Mouse (Mus musculus) limb, embryonic 14.5 days (tissue): ENCODE measurements at regions not wholly inside any gene's neighbourhood (a gene's known extent, or its start where the extent isn't known, plus 50 kb on each side); places are given as distances from the start of the nearest gene placed in this dataset.

Experiments used
- ATAC-seq: fragments of 200-750 bp; cut with Nextera tagmentation; 2 replicates; pipeline ENCODE4 v1.8.0; 2017; ENCODE audit warnings: low read depth, moderate number of reproducible peaks, moderate TSS enrichment; ENCODE audit not compliant: low FRiP score
- DNase-seq: peaks from one replicate; pipeline ENCODE4 v3.0.0-alpha.2; 2015; ENCODE audit warnings: low spot score
- H3K27ac ChIP-seq: fragments of 300-500 bp; sonication (generic); replicated peaks from 2 replicates; pipeline ENCODE4 v1.5.1; 2014; ENCODE audit warnings: low read depth, mild to moderate bottlenecking, low read length, moderate library complexity, mixed read lengths
- H3K27me3 ChIP-seq: fragments of 300-500 bp; sonication (generic); 2 replicates; pipeline ENCODE4 v1.6.1; 2014; ENCODE audit warnings: low read length, mixed read lengths; ENCODE audit not compliant: control insufficient read depth, insufficient read depth
- H3K36me3 ChIP-seq: fragments of 300-500 bp; sonication (generic); 2 replicates; pipeline ENCODE4 v1.6.1; 2014; ENCODE audit warnings: mild to moderate bottlenecking, low read length, moderate library complexity, mixed read lengths; ENCODE audit not compliant: control insufficient read depth, insufficient read depth
- H3K4me1 ChIP-seq: fragments of 300-500 bp; sonication (generic); 2 replicates; pipeline ENCODE4 v1.6.1; 2014; ENCODE audit warnings: antibody characterized with exemption, low read length, mixed read lengths; ENCODE audit not compliant: control insufficient read depth, insufficient read depth
- H3K4me2 ChIP-seq: fragments of 300-500 bp; sonication (generic); replicated peaks from 2 replicates; pipeline ENCODE4 v1.6.1; 2014; ENCODE audit warnings: low read depth, mild to moderate bottlenecking, low read length, moderate library complexity; ENCODE audit not compliant: severe bottlenecking
- H3K4me3 ChIP-seq: fragments of 300-500 bp; sonication (generic); replicated peaks from 2 replicates; pipeline ENCODE4 v1.5.1; 2014; ENCODE audit warnings: low read length
- H3K9ac ChIP-seq: fragments of 300-500 bp; sonication (generic); 2 replicates; pipeline ENCODE4 v1.6.1; 2014; ENCODE audit warnings: mild to moderate bottlenecking, low read depth, low read length, moderate library complexity; ENCODE audit not compliant: severe bottlenecking
- H3K9me3 ChIP-seq: fragments of 300-500 bp; sonication (generic); 2 replicates; pipeline ENCODE4 v1.6.1; 2016; ENCODE audit warnings: low read length; ENCODE audit not compliant: control insufficient read depth
- POLR2A ChIP-seq: fragments of 200-500 bp; IDR thresholded peaks from 2 replicates; pipeline ENCODE4 v1.8.0; 2012; ENCODE audit warnings: inconsistent platforms, mild to moderate bottlenecking, moderate library complexity, borderline replicate concordance; ENCODE audit not compliant: insufficient read depth, insufficient read length; ENCODE audit errors: extremely low read depth
- WGBS: fragments of 180-500 bp; shearing (Covaris S2); extraction: QIAGEN DNeasy Blood & Tissue Kit; methylation state at CpG from one replicate; pipeline ENCODE4 v1.1.7; 2014; 5-methylcytosine and 5-hydroxymethylcytosine counted together

DNA sequence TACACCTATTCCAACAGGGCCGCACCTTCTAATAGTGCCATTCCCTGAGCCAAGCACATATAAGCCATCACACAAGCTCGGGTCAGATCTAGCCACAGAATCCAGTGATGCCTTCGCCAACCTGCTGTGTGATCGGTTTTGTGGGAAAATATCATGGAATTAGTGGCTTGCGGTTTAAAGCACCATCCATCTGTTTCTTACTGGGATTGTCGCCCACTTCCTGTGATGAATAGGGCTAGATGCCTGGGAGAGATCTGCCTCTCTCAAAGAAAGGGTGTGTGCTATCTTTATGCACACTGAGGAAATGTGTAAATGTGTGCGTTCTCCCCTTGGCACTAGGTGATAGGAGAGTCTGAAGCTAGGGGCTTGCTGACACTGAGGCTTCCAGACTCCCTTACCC is 154.5 kb upstream of the Smim23 start:
- H3K27me3 ChIP-seq = no peaks in the 10 kb centered on the region
- no peak overlapping the region for H3K9ac ChIP-seq
- H3K27ac ChIP-seq = no peak overlapping the region
- H3K9me3 ChIP-seq = no peaks in the 10 kb centered on the region
- 89% methylated on average over 7 of the region's 7 CpGs for WGBS
- DNase-seq (no peak), ATAC-seq (no peak)
- H3K36me3 ChIP-seq = no peaks in the 10 kb centered on the region
- no peak for TF ChIP-seq POLR2A
- no peak overlapping the region for H3K4me3 ChIP-seq
- peaks cover 4% of the 10 kb centered on the region; the same call in 1 of the 2 replicates for H3K4me1 ChIP-seq
- no peak overlapping the region for H3K4me2 ChIP-seq

DNA sequence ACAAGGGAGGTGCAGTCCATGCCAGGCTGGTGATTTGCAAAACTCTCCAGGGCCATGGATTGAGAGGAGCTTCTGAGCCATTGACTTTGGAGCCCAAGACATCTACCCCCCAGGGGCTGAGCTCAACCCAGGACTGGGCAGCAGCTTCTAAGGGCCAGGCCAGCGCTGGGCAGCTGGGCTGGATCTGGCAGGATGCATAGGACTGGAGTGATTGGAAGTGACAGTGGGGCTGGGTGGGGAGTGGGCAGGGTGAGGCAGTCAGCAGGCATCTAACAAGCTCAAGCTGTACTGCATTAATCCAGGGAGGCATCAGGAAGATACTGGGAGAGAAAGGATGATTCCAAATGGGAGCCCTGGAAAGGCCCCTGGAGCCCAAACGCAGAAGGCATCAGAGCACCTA is 152.2 kb upstream of the Smim23 start:
- H3K27me3 ChIP-seq = no peaks in the 10 kb centered on the region
- no peak overlapping the region for H3K9ac ChIP-seq
- DNase-seq (no peak), ATAC-seq (no peak)
- H3K4me2 ChIP-seq = no peak overlapping the region
- H3K36me3 ChIP-seq = no peaks in the 10 kb centered on the region
- H3K27ac ChIP-seq = no peak overlapping the region
- no peaks in the 10 kb centered on the region for H3K9me3 ChIP-seq
- 55% methylated on average over 1 of the region's 2 CpGs for WGBS
- peaks cover 13% of the 10 kb centered on the region; the same call in 1 of the 2 replicates for H3K4me1 ChIP-seq
- no peak for TF ChIP-seq POLR2A
- H3K4me3 ChIP-seq = no peak overlapping the region

DNA sequence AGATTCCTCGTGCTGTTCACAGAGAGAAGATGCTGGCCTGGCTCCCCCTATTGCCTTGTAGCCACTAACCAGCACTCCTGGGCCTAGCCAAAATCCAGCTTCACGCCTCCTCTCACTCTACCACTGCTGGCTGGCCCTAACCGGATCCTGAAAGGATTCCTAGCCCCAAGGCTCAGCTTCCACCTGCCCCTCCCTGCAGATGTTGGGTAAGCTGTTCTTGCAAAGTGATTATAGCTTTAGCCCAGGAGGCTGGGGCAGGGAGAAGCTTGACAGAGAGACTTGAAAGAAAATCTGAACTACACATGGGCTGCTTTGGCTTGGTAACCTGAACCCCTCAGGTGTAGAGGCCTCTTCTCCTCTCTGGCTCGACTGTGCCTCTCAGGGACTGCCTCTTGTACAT is 149.0 kb upstream of the Smim23 start:
- Histone ChIP-seq H3K4me1 (peaks cover 15% of the 10 kb centered on the region; the same call in 1 of the 2 replicates), H3K27me3 (no peaks in the 10 kb centered on the region), H3K27ac (no peak overlapping the region), H3K36me3 (no peaks in the 10 kb centered on the region), H3K4me3 (no peak overlapping the region), H3K9me3 (no peaks in the 10 kb centered on the region), H3K4me2 (no peak overlapping the region), H3K9ac (no peak overlapping the region)
- ATAC-seq (peak; percentile 50; the same call in 1 of the 2 replicates), DNase-seq (no peak)
- WGBS = 19% methylated on average over 4 of the region's 4 CpGs
- TF ChIP-seq POLR2A = no peak

DNA sequence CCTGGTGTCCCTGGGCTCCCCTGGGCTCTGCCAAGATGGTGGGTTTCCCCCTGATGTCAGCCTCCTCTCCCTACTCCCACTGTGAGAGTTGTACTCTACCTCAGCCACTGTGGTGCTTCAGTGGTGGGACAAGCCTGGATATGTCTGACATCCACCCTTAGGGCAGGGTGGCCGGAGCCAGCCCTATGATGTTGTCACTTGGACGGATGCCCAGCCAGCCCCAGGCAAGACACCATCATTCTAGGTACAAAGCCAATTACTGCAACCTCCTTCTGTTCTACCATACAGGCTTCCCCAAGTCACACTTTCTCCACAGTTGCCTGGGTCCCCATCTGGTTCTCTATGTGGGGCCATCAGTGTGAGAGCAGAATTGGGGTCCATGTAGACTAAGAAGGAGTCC is 141.0 kb upstream of the Smim23 start:
- no peak for DNase-seq
- Histone ChIP-seq H3K4me2 (no peak overlapping the region), H3K27me3 (no peaks in the 10 kb centered on the region), H3K4me3 (no peak overlapping the region), H3K36me3 (no peaks in the 10 kb centered on the region), H3K9me3 (no peaks in the 10 kb centered on the region), H3K27ac (no peak overlapping the region), H3K4me1 (peaks cover 13% of the 10 kb centered on the region), H3K9ac (no peak overlapping the region)
- WGBS = 42% methylated on average over 2 of the region's 2 CpGs
- no peak for TF ChIP-seq POLR2A
- ATAC-seq = no peak

DNA sequence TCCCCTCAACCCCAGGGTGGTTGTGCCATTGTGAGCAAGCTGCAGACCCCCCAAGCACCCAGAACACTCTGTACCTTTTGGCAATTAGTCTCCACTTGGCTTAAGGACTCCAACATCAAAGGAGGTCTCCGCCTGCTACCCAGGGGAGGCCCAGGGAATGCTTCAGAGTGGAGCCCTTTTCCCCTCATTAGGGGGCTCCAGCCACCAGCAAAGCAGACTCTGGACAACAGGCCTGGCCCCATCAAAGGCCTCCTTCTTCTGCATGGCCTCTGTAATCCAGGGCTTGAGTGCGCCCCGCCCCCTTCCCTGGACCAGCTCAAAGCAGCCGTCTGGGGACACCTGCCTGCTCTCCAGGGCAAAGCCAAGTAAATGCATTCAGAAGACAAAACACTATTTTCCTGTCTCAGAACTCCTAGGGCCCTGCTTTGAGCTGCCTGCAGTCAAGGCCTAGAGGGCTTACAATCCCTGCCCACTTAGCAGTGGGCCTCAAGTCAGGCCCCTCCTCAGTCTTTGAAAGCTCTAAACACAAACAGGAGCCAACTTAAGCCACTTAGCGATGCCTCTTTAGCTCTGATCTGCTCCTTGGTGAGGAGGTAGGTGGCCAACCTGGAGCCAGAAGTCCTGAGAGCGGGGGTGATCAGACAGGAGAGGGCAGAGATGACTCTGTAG is 139.4 kb upstream of the Smim23 start:
- Histone ChIP-seq H3K9ac (no peak overlapping the region), H3K4me2 (no peak overlapping the region), H3K36me3 (no peaks in the 10 kb centered on the region), H3K9me3 (no peaks in the 10 kb centered on the region), H3K4me1 (peaks cover 13% of the 10 kb centered on the region), H3K4me3 (no peak overlapping the region), H3K27ac (no peak overlapping the region), H3K27me3 (no peaks in the 10 kb centered on the region)
- ATAC-seq (no peak), DNase-seq (no peak)
- WGBS = 30% methylated on average over 6 of the region's 6 CpGs
- no peak for TF ChIP-seq POLR2A

DNA sequence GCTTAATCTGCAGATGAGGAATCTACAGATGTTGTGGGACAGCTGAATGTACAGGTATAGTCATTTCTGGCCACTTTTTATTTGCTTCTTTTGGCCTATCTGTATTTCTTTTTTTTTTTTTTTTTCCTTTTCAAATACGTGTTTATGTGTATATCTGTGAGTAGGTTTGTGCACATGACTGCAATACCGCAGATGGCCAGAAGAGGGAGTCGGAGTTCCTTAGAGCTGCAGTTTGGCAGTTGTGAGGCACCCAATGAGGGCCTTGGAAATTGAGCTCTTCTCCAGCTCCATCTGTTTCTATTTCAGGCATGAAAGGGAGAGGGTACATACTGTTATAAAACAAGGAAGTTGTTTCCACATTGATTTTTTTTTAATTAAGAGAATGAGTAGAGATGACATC is 137.2 kb upstream of the Smim23 start:
- 75% methylated on average over 3 of the region's 3 CpGs for WGBS
- peaks cover 13% of the 10 kb centered on the region for H3K4me1 ChIP-seq
- H3K27ac ChIP-seq = no peak overlapping the region
- H3K9ac ChIP-seq = no peak overlapping the region
- no peaks in the 10 kb centered on the region for H3K27me3 ChIP-seq
- no peak for ATAC-seq
- H3K9me3 ChIP-seq = no peaks in the 10 kb centered on the region
- no peak for TF ChIP-seq POLR2A
- no peaks in the 10 kb centered on the region for H3K36me3 ChIP-seq
- no peak overlapping the region for H3K4me3 ChIP-seq
- no peak overlapping the region for H3K4me2 ChIP-seq
- DNase-seq = no peak
